Mouse (Mus musculus) heart, adult 11 months (tissue): Measurements from ENCODE around the gene Csnk2a1.

Experiments
- DNase-seq: peaks from one replicate; pipeline ENCODE4 v3.0.0; 2022

Csnk2a1 gene

DNA sequence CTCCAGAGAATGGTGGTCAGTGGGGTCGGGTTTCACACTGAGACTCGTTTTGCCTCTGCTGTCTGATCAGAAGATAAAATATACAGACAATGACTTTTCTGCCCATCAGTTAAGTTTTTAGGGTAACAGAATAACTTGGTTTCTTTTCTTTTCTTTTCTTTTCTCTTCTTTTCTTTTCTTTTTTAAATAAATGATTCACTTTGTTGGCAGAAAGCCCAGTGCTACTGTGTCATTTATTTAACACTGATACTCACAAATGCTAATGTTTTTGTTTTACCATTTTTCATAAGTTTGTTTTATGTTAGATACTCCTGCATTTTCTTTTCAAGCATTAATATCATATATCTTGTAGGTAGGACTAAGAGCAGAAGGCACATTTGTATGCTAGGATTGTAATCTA lies 13.9 kb downstream of the Csnk2a1 start:
- peak; percentile 28 for DNase-seq

DNA sequence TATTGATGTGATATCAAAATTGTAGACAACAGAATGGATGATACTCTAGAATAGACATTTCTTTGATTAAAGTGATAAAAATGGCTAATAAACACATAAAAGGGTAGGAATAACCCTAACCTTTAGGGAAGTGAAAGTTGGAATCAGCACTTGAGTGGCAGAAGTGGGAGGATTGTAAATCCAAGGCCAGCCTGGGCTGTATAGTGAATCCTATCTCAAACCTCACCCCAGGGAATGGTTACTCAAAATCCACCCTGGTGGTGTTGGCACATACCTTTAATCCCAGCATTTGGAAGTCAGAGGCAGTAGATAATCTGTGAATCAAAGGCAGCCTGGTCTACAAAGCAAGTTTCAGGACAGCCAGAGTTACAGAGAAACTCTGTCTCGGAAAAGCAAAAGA lies 20.6 kb downstream of the Csnk2a1 start:
- DNase-seq, result peak; percentile 74

DNA sequence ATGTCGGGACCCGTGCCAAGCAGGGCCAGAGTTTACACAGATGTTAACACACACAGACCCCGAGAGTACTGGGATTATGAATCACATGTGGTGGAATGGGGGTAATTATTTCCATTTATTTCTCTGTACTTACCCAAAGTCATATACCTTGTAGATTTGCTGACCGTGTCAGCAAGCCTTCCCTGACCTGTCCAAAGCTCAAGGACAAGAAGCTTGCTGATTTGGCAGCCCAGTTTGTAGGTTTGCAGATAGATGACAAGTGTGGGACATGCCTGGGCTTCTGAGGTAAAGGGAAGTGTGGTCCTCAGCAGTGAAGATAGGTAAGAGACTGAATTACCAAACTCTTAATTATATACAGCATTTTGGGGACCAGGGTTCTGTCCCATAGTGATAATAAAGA lies 23.9 kb downstream of the Csnk2a1 start:
- DNase-seq, result peak; percentile 76

GRCm38 (mm10) chr2:152259739-152260138 lies 33.1 kb downstream of the Csnk2a1 start:
- no peak for DNase-seq

DNA sequence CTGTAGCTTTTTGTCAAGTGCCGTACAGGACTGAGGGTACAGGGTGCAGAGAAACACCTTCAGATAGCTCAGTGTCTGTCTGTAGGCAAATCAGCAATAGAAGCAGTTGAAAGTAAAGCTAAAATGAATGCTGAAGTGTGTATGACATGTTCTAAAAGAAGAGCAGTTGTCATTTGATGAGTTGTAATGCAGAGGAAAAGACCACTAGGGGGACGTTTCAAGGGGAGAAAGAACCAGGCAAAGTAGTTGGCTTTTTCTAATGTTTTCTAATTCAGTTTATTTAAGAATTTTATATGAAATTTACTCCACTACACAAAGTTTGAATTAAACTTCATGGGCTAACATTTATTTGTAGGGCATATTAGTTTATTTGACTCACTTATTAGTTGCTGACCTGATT lies 47.0 kb downstream of the Csnk2a1 start:
- DNase-seq, result no peak

DNA sequence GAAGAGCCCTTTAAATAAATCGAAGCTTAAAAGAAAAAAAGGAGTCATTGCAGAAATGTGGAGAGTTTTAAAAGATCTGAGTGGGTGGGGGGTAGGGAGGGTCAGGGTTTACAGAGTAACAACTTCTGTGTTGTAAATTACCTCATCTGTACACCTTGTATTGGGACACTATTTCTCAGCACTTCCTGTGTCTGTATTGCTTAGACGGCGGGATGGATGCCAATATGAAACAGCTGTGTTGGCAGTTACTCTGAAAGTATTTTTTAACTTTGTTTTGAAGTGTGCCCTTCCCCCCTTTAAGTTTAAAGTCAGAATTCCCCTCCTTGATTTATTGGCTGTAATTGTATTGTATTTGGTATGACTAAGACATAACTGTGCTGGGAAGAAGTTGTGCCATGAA lies 54.8 kb downstream of the Csnk2a1 start:
- peak; percentile 70 for DNase-seq

GRCm38 (mm10) chr2:152287560-152287959 lies 60.9 kb downstream of the Csnk2a1 start:
- DNase-seq, result peak; percentile 15

DNA sequence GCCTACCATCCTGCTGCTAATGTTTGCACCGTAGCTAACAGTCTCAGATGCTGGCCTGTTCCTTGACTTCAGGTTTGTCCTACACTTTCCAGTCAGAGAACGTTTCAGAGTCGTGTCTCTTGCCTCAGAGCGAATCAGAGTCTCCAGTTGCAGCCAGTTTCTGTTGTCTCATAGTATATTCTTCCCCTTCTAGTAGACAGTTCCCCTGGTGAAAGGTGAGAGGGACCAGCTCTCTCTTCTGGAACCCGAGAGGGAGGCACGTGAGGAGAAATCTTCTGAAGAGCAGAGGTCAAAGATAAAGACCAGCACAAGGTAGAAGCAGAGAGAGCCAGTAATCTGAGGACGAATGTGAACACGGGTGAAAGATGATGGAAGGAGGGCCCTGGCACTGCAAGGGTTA lies 61.4 kb downstream of the Csnk2a1 start:
- DNase-seq, result peak; percentile 78

DNA sequence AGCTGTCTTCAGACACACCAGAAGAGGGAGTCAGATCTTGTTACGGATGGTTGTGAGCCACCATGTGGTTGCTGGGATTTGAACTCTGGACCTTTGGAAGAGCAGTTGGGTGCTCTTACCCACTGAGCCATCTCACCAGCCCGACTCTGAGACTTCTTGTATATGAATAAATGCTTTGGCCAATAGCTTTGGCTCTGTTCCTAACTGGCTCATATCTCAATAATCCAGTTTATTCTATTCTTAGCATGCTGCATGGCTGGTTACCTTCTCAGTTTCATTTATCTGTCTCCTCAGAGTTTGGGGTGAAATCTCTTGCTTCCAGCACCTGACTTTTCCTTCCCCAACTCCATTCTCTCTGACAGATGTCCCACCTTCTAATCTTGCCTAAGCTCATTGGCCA lies 63.0 kb downstream of the Csnk2a1 start:
- DNase-seq, result peak; percentile 55

DNA sequence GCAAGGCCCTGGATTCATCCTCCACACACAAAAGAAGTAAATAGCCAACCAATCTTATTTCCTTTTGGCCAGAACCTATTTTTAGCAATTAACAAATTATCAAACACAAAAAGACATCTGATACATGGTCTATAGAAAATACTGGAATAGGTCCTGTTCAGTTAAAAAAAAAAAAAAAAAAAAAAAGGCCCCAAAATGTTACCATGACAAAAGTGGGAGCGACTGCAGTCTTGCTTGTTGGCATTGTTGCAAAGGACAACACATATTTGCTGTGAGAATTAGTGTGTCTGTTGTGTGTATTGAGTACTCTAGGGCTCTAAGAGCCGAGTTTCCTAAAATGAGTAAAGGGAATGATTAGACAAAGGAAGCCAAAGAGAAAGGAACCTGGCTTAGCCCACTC lies 65.8 kb downstream of the Csnk2a1 start:
- no peak for DNase-seq

GRCm38 (mm10) chr2:152293179-152293726 lies 66.6 kb downstream of the Csnk2a1 start:
- no peak for DNase-seq

DNA sequence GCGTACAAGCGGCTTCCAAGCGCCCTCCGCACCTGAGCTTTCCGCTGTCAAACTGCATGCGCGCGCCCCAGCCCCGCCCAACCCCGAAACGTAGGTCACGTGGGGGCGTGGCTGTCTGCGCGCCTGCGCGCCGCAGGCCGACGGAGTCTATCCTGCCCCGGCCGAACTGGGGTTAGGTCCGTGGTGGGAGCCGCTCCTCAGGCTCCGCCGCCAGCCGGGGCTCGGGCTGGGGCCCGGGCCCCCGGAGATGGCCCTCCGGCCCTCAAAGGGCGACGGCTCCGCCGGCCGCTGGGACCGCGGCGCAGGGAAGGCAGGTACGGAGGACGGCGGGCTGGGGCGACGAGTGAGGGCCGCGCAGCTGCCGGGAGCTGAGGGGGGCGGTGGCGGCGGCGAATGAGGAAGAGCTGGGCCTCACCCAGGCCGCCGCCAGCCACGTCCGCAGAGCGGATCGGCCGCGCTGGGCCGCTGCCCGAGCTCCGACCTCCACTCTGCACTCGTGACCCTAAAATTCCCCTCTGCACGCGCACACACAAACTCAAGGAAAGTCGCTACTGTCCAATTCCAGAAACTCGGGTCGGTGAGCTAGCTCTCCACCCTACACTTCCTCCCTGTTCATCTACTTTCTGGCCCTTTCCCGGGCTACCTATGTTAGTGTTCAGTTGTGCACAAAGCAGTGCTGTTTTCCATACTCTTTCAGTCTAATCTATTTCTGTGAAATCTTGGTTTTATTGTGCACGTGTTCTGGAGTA lies 67.3 kb downstream of the Csnk2a1 start, which contains the start of gene Tbc1d20:
Gene Tbc1d20, plus strand, starts transcription at position 102 of the 749 bp plus-strand sequence.
- DNase-seq, result peak; percentile 100

GRCm38 (mm10) chr2:152294541-152294940 lies 67.9 kb downstream of the Csnk2a1 start:
- no peak for DNase-seq

- no peak for DNase-seq
These were observed 76.2 kb downstream of the Csnk2a1 start for GRCm38 (mm10) chr2:152302862-152303261.

- no peak for DNase-seq
These were observed 77.1 kb downstream of the Csnk2a1 start for GRCm38 (mm10) chr2:152303781-152304180.

DNA sequence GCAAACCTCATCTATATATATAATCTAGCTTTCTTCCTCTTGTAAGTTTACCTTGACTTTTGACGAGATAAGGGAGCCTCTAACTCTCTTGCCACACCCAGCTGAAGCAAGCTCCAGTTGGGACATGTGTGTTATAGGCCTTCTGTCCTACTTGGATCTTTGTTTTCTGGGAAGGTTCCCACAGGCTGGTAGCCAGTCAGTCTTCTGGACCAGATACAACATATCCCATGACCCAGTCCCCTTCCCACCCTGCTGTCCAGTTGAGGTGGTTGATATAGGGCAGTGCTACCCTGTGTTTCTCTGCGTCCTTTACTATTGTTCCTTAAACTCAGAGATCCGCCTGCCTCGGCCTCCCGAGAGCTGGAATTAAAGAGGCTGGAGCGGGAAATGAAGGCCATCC lies 78.8 kb downstream of the Csnk2a1 start:
- no peak for DNase-seq

GRCm38 (mm10) chr2:152307186-152307585 lies 80.5 kb downstream of the Csnk2a1 start:
- DNase-seq, result no peak

DNA sequence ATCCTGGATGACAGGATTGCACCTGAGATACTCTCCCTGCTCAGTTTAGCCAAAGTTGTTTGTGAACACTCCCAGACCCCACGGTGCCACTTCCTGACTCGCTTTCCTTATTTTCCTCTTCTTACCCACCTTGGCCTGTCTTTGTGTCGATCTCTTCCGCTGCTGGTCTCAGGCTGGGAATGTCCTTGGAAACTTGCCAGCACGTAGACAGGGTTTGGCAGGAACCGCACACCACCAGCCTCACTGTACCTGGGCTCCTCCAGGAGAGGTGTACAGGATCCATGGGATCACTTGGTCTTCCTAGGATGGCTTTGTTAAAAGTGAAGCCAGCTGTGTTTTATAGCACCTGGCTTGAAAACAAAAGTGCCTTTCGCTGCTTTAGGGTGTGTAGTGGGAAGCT lies 86.4 kb downstream of the Csnk2a1 start:
- no peak for DNase-seq

DNA sequence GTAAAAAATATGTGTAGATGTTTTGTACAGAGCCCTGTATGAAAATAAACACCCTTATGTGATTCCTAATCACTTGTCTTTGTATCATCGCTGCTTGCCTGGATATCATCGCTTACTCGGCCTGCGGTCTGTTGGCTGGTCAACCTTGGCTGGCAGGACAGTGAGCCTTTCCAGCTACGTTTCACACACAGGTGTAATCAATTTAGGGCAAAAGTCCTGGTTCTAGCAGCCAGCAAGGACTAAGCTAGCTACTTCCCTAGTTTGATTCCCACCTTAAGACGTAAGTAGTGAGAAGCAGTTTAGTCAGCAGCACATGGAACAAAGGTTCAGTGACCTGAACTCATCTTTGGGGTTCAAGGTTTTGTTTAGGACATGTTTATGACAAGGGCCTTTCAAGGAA lies 87.3 kb downstream of the Csnk2a1 start:
- DNase-seq, result no peak

- DNase-seq, result peak; percentile 95
These were observed 90.4 kb downstream of the Csnk2a1 start for GRCm38 (mm10) chr2:152317054-152317453.

- no peak for DNase-seq
These were observed 94.9 kb downstream of the Csnk2a1 start for GRCm38 (mm10) chr2:152321558-152321957.

DNA sequence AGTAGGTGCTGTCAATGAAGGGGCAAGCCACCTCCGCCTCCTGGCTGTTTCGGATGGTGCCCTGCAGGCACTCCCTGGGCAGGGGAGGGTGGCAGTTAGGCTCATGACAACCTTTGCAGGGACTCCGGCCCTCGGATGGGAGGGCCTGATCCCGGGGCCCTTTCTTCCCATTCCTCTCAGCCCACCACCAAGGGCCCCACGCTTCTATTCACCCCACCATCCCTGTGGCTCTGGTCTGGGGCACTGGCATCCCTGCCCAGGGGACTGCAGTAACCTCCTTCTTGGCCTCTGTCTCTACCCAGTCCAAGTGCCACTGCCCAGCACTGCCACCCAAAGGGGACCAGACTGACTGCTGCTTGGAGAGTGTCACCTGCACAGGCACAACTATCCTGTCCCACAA lies 95.6 kb downstream of the Csnk2a1 start:
- peak; percentile 90 for DNase-seq

GRCm38 (mm10) chr2:152323971-152324370 lies 97.3 kb downstream of the Csnk2a1 start:
- DNase-seq, result no peak

DNA sequence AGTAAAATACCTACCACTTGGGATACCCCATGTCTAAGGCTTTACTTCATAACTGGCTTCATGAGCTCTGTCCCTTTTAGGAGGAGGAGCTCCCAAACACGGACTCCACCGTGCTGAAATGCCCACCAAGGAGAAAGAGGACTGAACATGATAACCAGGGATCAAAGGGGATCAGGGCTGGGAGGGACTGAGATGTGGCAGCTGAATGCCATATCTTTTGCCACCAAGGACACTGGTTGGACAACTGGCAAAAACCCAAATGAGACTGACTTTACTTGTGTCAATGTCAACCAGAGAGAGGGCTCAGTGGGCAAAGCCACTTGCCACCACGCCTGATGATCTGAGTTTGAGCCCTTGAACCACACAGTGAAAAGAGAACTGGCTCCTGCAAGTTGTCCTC lies 98.2 kb downstream of the Csnk2a1 start:
- DNase-seq, result no peak

GRCm38 (mm10) chr2:152326157-152326556 lies 99.5 kb downstream of the Csnk2a1 start:
- peak; percentile 91 for DNase-seq
